Mouse (Mus musculus) adrenal gland, adult 2 months (tissue): ENCODE data around the gene Il20ra. TPM values are rescaled to one million over a fixed set of nuclear protein-coding genes. Genes with fewer than 3 reads are reported as not detected.

Source experiments
- DNase-seq: peaks from one replicate; pipeline ENCODE4 v3.0.0; 2021
- polyA plus RNA-seq: library from polyadenylated mRNA; depleted of rRNA; stranded (reverse); fragments of >200 nt; gene quantifications from 2 replicates; pipeline ENCODE4 v1.2.3, GENCODE M21; 2012; rRNA removed
- total RNA-seq, 2 experiments: library from RNA; stranded (reverse); gene quantifications; 2 replicates each; pipeline ENCODE4 v1.2.3; 2021

Gene Il20ra
- total and polyA plus RNA-seq, 3 experiments: 1.2 to 4.0 (median 2.6) TPM

DNA sequence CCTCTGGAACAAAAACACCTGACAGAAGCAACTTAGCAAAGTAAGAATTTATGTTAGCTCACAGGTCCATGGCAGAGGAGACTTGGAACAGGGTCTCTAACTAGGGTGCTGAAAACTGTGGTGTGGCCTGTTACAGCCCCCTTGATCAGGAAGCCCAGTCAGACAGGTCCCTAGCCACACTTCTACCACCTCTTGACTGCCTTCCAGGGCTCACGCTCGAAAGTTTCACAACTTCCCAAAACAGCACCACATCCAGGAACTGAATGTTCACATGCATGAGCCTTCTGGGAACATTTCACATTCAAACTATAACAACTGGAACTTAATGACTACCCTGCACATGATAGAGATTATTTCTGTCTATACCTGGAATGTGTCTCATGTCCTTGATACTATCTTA, 53.1 kb downstream of the Il20ra start:
- no peak for DNase-seq

DNA sequence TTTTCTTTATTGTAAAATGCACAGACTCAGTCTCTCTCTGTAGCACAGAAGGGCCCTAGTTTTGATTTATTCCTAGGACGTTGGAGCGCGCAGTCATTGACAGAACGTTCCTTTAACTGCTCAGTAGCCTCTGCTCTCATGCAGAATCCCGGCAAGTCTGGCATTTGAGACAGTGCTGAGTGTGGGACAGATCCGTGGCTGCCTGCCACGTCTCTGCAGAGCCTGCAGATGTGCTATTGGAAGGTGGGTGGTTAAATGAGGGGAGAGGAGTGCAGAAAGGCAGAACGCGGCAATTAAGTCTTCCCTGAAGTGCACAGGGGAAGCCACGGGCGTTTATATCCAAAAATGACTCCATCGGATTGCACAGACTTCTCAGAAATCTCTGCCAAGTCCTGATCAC, 66.7 kb downstream of the Il20ra start:
- no peak for DNase-seq

GRCm38 (mm10) chr10:19781365-19781764, 69.0 kb downstream of the Il20ra start:
- peak; percentile 57 for DNase-seq

GRCm38 (mm10) chr10:19794996-19795395, 82.6 kb downstream of the Il20ra start:
- DNase-seq: no peak

DNA sequence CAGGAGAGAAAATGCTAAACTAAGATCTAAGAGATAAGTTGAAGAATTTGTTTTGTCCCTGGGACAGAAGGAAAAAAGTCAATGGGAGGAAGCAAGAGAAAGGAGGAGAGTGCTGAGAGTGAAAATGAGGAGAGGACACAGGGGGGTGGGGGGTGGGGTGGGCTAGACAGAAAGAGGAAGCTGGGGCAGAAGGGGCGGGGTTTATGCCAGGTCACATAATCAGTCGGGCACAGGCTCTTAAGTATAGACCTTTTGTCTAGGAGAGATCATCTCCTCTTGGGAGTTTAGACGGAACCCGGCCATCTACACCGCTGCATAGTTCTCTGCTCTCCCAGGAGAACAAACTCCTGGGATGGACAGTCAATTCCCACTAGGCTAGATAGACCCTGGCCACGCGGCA, 90.6 kb downstream of the Il20ra start:
- no peak for DNase-seq

DNA sequence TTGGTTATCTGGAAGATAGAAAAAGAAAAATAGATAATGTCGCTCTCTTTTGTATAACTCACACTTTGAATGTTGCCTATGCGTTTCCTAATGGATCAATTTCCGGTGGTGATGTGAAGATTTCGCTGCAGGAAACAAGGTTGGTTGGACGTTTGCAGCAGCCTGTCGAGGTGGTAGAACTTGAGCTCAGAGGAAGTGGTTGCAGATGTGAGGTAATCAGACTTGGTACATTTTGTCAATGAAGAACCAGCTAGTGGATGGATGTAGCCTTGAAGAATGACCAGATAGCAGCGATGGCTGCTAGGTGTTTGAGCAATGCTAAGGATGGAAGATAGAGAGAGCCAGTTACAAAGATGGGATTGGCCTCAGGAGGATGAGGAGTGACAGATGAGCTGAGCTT, 92.4 kb downstream of the Il20ra start:
- no peak for DNase-seq

Other genes with a start within 250 kb of the Il20ra start
- gene Ifngr1, start 120.6 kb upstream of the Il20ra start, total RNA-seq: 10 to 100 TPM; 43.6 to 62.7 TPM
- 10.1 and 10.7 TPM in 2 replicates for gene Ifngr1, start 120.6 kb upstream of the Il20ra start, polyA plus RNA-seq
- not detected for gene Il22ra2, start 90.6 kb upstream of the Il20ra start, total RNA-seq
- gene Il22ra2, start 90.6 kb upstream of the Il20ra start, polyA plus RNA-seq: not detected in 2 replicates
- 10 to 100 TPM in 1 of 2 experiments, 1 to 10 TPM in 1; 7.9 to 14.5 TPM for gene Slc35d3, start 138.9 kb downstream of the Il20ra start, total RNA-seq
- gene Slc35d3, start 138.9 kb downstream of the Il20ra start, polyA plus RNA-seq: 39.9 and 40.1 TPM in 2 replicates
- 10 to 100 TPM; 44.8 to 47.5 TPM for gene Pex7, start 195.1 kb downstream of the Il20ra start, total RNA-seq
- 114 and 169 TPM in 2 replicates for gene Pex7, start 195.1 kb downstream of the Il20ra start, polyA plus RNA-seq
- gene Map3k5, start 221.9 kb downstream of the Il20ra start, total RNA-seq: 10 to 100 TPM; 19.9 to 36.9 TPM
- gene Map3k5, start 221.9 kb downstream of the Il20ra start, polyA plus RNA-seq: 2.8 and 3.3 TPM in 2 replicates